Mouse (Mus musculus) right cerebral cortex, postnatal 10 days (tissue): Measurements from ENCODE around the gene Mtx2.

Source experiments
- DNase-seq, 2 experiments: peaks; one replicate each; pipeline ENCODE4 v3.0.0; 2021; ENCODE audit warnings: low spot score in 2 of 2

Mtx2 gene

GRCm38 (mm10) chr2:74825730-74826430, at the start of gene Mtx2:
Mtx2 (plus strand) TSS chr2:74825803.
- peak; percentile 85 for DNase-seq

- DNase-seq, result peak; percentile 35 to 45
These were observed 47.9 kb upstream of the Mtx2 start for GRCm38 (mm10) chr2:74777536-74778275.

- DNase-seq, result no peak
These were observed 44.2 kb upstream of the Mtx2 start for GRCm38 (mm10) chr2:74781386-74781785.

- no peak for DNase-seq
These were observed 30.1 kb upstream of the Mtx2 start for GRCm38 (mm10) chr2:74795531-74795930.

- no peak for DNase-seq
These were observed 17.2 kb upstream of the Mtx2 start for GRCm38 (mm10) chr2:74808431-74808830.

- DNase-seq, result no peak
These were observed 2.9 kb upstream of the Mtx2 start for GRCm38 (mm10) chr2:74822654-74823053.

- DNase-seq, result no peak
These were observed 253 bp upstream of the Mtx2 start for GRCm38 (mm10) chr2:74825371-74825729.

- DNase-seq, result no peak
These were observed 21.4 kb downstream of the Mtx2 start for GRCm38 (mm10) chr2:74846992-74847391.

GRCm38 (mm10) chr2:74847516-74847915, 21.9 kb downstream of the Mtx2 start:
- DNase-seq, result no peak

GRCm38 (mm10) chr2:74850036-74850435, 24.4 kb downstream of the Mtx2 start:
- DNase-seq, result no peak

- no peak for DNase-seq
These were observed 36.5 kb downstream of the Mtx2 start for GRCm38 (mm10) chr2:74862070-74862476.

- DNase-seq, result no peak
These were observed 39.8 kb downstream of the Mtx2 start for GRCm38 (mm10) chr2:74865414-74865813.

GRCm38 (mm10) chr2:74874043-74874442, 48.4 kb downstream of the Mtx2 start:
- no peak for DNase-seq

GRCm38 (mm10) chr2:74884357-74884756, 58.8 kb downstream of the Mtx2 start:
- DNase-seq, result peak in 1 of 2 experiments; percentile 30

- DNase-seq, result no peak
These were observed 66.3 kb downstream of the Mtx2 start for GRCm38 (mm10) chr2:74891868-74892267.

GRCm38 (mm10) chr2:74892881-74893615, 67.4 kb downstream of the Mtx2 start:
- no peak for DNase-seq

GRCm38 (mm10) chr2:74894061-74894460, 68.5 kb downstream of the Mtx2 start:
- no peak for DNase-seq

GRCm38 (mm10) chr2:74899973-74900372, 74.4 kb downstream of the Mtx2 start:
- no peak for DNase-seq

- no peak for DNase-seq
These were observed 76.2 kb downstream of the Mtx2 start for GRCm38 (mm10) chr2:74901764-74902295.

GRCm38 (mm10) chr2:74907368-74908291, 82.0 kb downstream of the Mtx2 start:
- no peak for DNase-seq

- DNase-seq, result no peak
These were observed 86.4 kb downstream of the Mtx2 start for GRCm38 (mm10) chr2:74912031-74912430.
